Mouse (Mus musculus) megakaryocyte, embryonic 14.5 days (primary cell): Measurements from ENCODE around the gene Ankrd37. TPM values are rescaled to one million over a fixed set of nuclear protein-coding genes. Genes with fewer than 3 reads are reported as not detected.

Experiments used
- H3K27me3 ChIP-seq: replicated peaks from 2 replicates; pipeline ENCODE3; 2012; ENCODE audit warnings: inconsistent platforms
- H3K36me3 ChIP-seq: replicated peaks from 2 replicates; pipeline ENCODE3; 2012; ENCODE audit warnings: low read length, inconsistent platforms, mixed read lengths
- H3K4me1 ChIP-seq: 2 replicates; pipeline ENCODE4 v1.6.1; 2012; ENCODE audit warnings: inconsistent platforms
- H3K4me3 ChIP-seq: replicated peaks from 2 replicates; pipeline ENCODE3; 2012; ENCODE audit warnings: moderate library complexity, mild to moderate bottlenecking, inconsistent platforms
- H3K9me3 ChIP-seq: 2 replicates; pipeline ENCODE4 v1.6.1; 2012; ENCODE audit warnings: inconsistent platforms
- FLI1 ChIP-seq: IDR thresholded peaks from 2 replicates; pipeline ENCODE4 v1.6.1; 2012; ENCODE audit warnings: low read length, inconsistent platforms, mixed read lengths
- GATA1 ChIP-seq: IDR thresholded peaks from 3 replicates; pipeline ENCODE4 v1.6.1; 2012; ENCODE audit warnings: mixed read lengths, low read length, inconsistent platforms, borderline replicate concordance
- polyA plus RNA-seq: library from polyadenylated mRNA; stranded (reverse); fragments of >175 nt; gene quantifications from 2 replicates; pipeline ENCODE4 v1.2.3, GENCODE M21; 2012; ENCODE audit warnings: low replicate concordance; ENCODE audit not compliant: insufficient read depth

The Ankrd37 gene
- polyA plus RNA-seq, 1 experiment: 5.2 TPM

DNA sequence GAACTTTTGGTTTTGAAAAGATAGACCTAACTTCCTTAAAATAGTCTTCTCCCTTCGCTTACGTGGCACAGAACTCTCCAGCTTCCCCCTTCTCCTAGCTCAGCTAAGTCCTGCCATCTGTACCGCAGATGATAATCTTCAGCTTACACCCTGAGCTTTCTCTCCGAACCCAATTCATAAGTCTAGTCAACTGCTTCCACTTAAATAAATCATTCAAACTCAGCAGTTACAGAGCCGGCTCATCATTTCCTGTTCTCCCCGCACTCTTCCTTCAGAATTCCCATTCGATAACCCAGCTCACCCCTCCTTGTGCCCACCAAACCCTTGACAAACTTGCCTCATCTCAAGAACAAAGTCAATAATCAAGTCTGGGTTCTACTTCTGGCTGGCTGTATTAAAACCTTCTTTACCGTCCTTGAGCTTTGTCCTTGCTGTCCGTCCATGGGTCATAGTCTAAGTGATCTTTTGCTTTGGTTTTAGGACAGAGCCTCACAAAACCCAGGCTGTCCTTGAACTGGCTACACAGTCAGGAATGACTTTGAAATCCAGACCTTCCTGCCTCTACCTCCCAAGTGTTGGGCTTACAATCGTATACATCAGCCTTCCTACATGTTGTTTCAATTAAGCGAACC is 29.6 kb downstream of the Ankrd37 start:
- Histone ChIP-seq H3K4me3 (peak overlapping the region; percentile 97), H3K36me3 (peaks cover 55% of the 10 kb centered on the region), H3K9me3 (peaks cover 10% of the 10 kb centered on the region), H3K4me1 (peaks cover 35% of the 10 kb centered on the region), H3K27me3 (no peaks in the 10 kb centered on the region)
- TF ChIP-seq GATA1 (no peak), FLI1 (no peak)

DNA sequence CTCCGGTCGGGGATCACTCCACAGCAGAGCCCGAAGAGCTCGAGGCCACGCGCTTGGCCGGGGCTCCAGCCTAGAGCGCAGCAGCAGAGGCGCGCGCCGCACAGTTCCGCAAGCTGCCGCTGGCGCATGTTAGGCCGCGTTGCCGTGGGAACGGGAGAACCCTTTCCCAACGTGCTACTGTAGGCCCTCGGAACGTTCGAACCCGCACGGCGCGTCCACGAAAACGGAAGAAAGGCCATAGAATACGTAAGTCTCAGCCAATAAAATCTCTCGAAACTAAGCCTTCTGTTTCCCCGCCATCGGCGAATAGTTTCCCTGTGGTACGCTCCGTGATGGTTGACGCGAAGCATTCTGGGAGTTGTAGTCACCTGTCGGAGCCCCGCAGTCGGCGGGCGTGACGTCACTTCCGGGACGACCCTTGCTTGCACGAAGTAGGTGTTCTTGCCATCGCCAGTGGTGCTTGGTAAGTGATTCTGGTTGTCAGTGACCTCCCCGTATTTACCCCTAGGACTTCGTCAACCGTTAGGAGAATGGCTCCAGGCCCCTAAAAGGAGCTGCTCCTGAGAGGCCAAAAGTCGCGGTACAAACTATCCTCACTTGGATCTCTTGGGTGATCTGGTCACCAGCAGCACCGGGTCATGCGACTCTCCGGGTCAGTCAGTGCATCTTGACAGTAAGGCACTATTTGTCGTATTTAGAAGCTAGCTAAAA is 30.2 kb downstream of the Ankrd37 start, which contains the start of the genes 1700029J07Rik and Ufsp2:
Gene 1700029J07Rik (minus strand): TSS at position 127 of the 711 bp plus-strand sequence.
Gene Ufsp2 (plus strand): TSS at position 403 of the 711 bp plus-strand sequence.
- TF ChIP-seq GATA1 (no peak), FLI1 (peak; percentile 87)
- H3K4me1 ChIP-seq: peaks cover 35% of the 10 kb centered on the region
- peak within 1 kb of the TSS; percentile 97 for H3K4me3 ChIP-seq
- no peaks in the 10 kb centered on the region for H3K27me3 ChIP-seq
- H3K9me3 ChIP-seq: peaks cover 12% of the 10 kb centered on the region
- peaks cover 52% of the 10 kb centered on the region for H3K36me3 ChIP-seq

DNA sequence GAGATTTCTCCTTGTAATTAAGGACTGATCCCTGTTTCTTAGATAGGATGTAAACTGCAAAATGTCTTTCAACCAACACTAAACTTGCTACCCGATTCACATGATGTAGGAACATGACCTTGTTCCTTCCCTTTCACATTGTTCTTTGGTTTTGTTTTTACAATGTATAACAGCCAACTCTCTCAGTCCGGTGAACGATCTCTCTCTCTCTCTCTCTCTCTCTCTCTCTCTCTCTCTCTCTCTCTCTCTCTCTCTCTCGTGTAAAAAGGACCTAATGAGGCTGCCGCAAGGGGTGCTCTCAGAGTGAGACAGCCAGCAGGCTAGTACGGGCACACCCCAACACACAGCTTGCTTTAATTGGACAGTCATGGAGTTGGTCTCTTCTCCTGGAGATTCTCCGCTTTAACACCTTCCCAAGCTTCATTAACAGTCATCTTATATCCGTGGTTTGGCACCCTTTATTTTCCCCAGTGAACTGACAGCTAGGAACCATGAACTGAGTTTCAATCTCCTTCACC is 31.5 kb downstream of the Ankrd37 start:
- Histone ChIP-seq H3K4me3 (peak overlapping the region; percentile 48), H3K9me3 (peaks cover 12% of the 10 kb centered on the region), H3K36me3 (peaks cover 40% of the 10 kb centered on the region), H3K4me1 (peaks cover 34% of the 10 kb centered on the region), H3K27me3 (no peaks in the 10 kb centered on the region)
- no peak for TF ChIP-seq GATA1
- no peak for TF ChIP-seq FLI1

DNA sequence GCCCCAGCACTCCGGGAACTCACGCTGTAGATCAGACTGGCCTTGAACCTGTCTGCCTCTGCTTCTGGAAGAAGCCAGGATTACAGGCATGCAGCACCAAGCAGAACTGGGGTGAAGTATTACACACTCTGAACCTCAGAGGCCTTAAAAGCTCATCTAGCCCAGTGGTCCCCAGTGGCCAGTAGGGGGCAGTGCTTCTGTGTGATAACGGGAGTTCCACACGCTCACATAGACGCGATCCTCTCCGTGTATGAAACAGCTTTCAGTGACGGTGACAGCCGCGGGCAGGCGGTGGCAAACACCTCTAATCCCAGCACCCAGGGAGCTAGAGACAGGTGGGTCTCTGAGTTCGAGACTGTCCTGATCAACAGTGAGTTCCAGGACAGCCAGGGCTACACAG is 34.6 kb downstream of the Ankrd37 start:
- TF ChIP-seq GATA1: no peak
- no peak for TF ChIP-seq FLI1
- Histone ChIP-seq H3K36me3 (peaks cover 23% of the 10 kb centered on the region), H3K4me3 (no peak overlapping the region), H3K27me3 (no peaks in the 10 kb centered on the region), H3K9me3 (peaks cover 5% of the 10 kb centered on the region), H3K4me1 (peaks cover 11% of the 10 kb centered on the region)

DNA sequence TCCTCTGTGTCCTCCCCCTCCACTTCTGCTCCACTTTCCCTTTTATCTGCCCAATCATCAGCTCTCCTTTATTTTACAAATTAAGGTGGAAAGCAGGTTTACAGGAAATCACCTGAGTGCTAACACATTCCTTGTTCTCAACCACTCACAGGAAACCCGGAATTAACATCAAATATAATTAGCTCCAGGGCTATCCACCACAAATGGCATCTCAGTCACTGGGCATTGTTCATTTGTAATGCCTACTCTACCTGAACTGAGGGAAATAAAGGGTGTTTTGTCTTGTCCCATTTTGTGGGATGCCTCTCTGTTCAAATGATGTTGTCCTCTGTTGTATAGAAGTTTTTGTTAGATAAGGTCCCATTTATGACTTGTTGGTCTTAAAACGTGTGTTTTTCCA is 54.9 kb downstream of the Ankrd37 start:
- TF ChIP-seq GATA1 (no peak), FLI1 (no peak)
- no peaks in the 10 kb centered on the region for H3K4me1 ChIP-seq

More for the DNA sequence above, 54.9 kb downstream of the Ankrd37 start:
- Histone ChIP-seq H3K9me3 (no peaks in the 10 kb centered on the region), H3K4me3 (no peak overlapping the region), H3K27me3 (no peaks in the 10 kb centered on the region), H3K36me3 (no peaks in the 10 kb centered on the region)

Other genes with a start within 250 kb of the Ankrd37 start
- not detected in 2 replicates for gene Pdlim3, start 120.2 kb downstream of the Ankrd37 start, polyA plus RNA-seq
- not detected in 2 replicates for gene Ccdc110, start 71.1 kb downstream of the Ankrd37 start, polyA plus RNA-seq
- 0.75 TPM in 1 of 2 replicates, not detected in the other for gene 1700029J07Rik, start 30.5 kb downstream of the Ankrd37 start, polyA plus RNA-seq
- gene Ufsp2, start 30.2 kb downstream of the Ankrd37 start, polyA plus RNA-seq: 2.5 TPM in 1 of 2 replicates, not detected in the other
- gene Lrp2bp, start 6.4 kb downstream of the Ankrd37 start, polyA plus RNA-seq: 0.11 TPM in 1 of 2 replicates, not detected in the other
- gene Cfap97, start 146.1 kb upstream of the Ankrd37 start, polyA plus RNA-seq: 0.76 TPM in 1 of 2 replicates, not detected in the other
- 15.4 and 16.6 TPM in 2 replicates for gene Snx25, start 146.5 kb upstream of the Ankrd37 start, polyA plus RNA-seq
- 25.5 and 45.6 TPM in 2 replicates for gene Slc25a4, start 205.6 kb upstream of the Ankrd37 start, polyA plus RNA-seq